Mouse (Mus musculus): ENCODE results near the gene Smpd2. TPM values are rescaled to one million over a fixed set of nuclear protein-coding genes. Genes with fewer than 3 reads are reported as not detected.

Gene Smpd2
- polyA plus RNA-seq, 1 experiment from 2014 or later = 46.8 TPM

DNA sequence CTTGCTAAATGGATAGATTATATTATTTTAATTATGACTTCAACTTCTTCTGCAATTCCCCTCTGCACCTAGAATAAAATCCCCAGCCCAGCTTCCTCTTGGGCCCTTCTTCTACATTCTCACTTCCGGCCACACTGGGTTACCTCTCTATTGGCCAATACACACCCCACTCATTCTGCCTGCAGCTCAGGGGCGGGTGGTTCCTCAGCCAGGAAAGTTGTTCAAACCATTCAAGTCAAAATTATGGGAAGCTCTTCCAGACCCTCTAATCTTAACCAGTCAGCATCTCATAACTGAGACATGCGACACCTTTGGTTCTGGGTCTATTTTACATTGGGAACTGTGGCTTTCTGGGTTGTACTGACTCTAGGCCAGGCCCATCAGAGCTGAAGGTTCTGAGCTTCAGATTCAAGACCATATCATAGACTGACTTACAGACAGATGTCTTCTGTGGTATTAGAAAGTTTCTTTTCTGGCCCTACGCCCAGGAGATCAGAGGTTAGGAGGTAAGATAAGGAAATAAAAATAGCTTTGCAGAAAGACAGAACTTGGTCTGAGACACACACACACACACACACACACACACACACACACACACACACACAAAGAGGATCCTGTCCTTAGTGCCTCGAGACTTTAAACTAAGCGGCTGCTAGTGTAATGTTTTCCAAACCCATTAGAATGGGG, 16.2 kb downstream of the Smpd2 start:
- 40% methylated on average over 6 of the region's 6 CpGs for WGBS (ENCODE audit: insufficient replicate concordance)
- H3K27me3 ChIP-seq (ENCODE audit: control insufficient read depth, insufficient read depth, low read length) = no peaks in the 10 kb centered on the region
- H3K27ac ChIP-seq (ENCODE audit: low read depth, low read length) = no peak overlapping the region; the same call in none of the 2 replicates
- ATAC-seq (replicated peaks; ENCODE audit: insufficient number of reproducible peaks, low FRiP score, low TSS enrichment) = no peak
- H3K9me3 ChIP-seq (replicated peaks; ENCODE audit: control insufficient read depth, low read length) = no peaks in the 10 kb centered on the region
- no peak overlapping the region for H3K9ac ChIP-seq (ENCODE audit: low read depth, low read length)
- H3K36me3 ChIP-seq (ENCODE audit: control insufficient read depth, insufficient read depth, low read length) = no peaks in the 10 kb centered on the region
- H3K4me1 ChIP-seq (ENCODE audit: control insufficient read depth, insufficient read depth, low read length) = peaks cover 36% of the 10 kb centered on the region
- no peak overlapping the region for H3K4me2 ChIP-seq
- H3K4me3 ChIP-seq (ENCODE audit: low read depth, low read length) = no peak overlapping the region

- no peak overlapping the region for H3K9ac ChIP-seq (ENCODE audit: low read depth, low read length)
- peaks cover under 1% of the 10 kb centered on the region; the same call in 1 of the 2 replicates for H3K36me3 ChIP-seq (ENCODE audit: control insufficient read depth, insufficient read depth, low read length)
- no peak overlapping the region for H3K4me2 ChIP-seq
- no peaks in the 10 kb centered on the region for H3K9me3 ChIP-seq (replicated peaks; ENCODE audit: control insufficient read depth, low read length)
- WGBS (ENCODE audit: insufficient replicate concordance) = 66% methylated on average over 5 of the region's 5 CpGs
- H3K4me1 ChIP-seq (ENCODE audit: control insufficient read depth, insufficient read depth, low read length) = peaks cover 34% of the 10 kb centered on the region
- H3K4me3 ChIP-seq (ENCODE audit: low read depth, low read length) = no peak overlapping the region
- H3K27ac ChIP-seq (ENCODE audit: low read depth, low read length) = no peak overlapping the region; the same call in 1 of the 2 replicates
- H3K27me3 ChIP-seq (ENCODE audit: control insufficient read depth, insufficient read depth, low read length) = no peaks in the 10 kb centered on the region
- no peak for ATAC-seq (replicated peaks; ENCODE audit: insufficient number of reproducible peaks, low FRiP score, low TSS enrichment)
Measured at GRCm38 (mm10) chr10:41472962-41473481, 17.1 kb downstream of the Smpd2 start.

- Histone ChIP-seq H3K36me3 (ENCODE audit: control insufficient read depth, insufficient read depth, low read length) (peaks cover 2% of the 10 kb centered on the region; the same call in 1 of the 2 replicates), H3K27ac (ENCODE audit: low read depth, low read length) (0 out of 2 replicates have a peak overlapping the region, but pooled peaks have one; percentile 15), H3K27me3 (ENCODE audit: control insufficient read depth, insufficient read depth, low read length) (no peaks in the 10 kb centered on the region), H3K9me3 (replicated peaks; ENCODE audit: control insufficient read depth, low read length) (no peaks in the 10 kb centered on the region), H3K4me1 (ENCODE audit: control insufficient read depth, insufficient read depth, low read length) (peaks cover 29% of the 10 kb centered on the region), H3K4me2 (no peak overlapping the region), H3K4me3 (ENCODE audit: low read depth, low read length) (no peak overlapping the region), H3K9ac (ENCODE audit: low read depth, low read length) (no peak overlapping the region)
- ATAC-seq (replicated peaks; ENCODE audit: insufficient number of reproducible peaks, low FRiP score, low TSS enrichment) = no peak
Measured at GRCm38 (mm10) chr10:41472534-41472933, 17.6 kb downstream of the Smpd2 start.

DNA sequence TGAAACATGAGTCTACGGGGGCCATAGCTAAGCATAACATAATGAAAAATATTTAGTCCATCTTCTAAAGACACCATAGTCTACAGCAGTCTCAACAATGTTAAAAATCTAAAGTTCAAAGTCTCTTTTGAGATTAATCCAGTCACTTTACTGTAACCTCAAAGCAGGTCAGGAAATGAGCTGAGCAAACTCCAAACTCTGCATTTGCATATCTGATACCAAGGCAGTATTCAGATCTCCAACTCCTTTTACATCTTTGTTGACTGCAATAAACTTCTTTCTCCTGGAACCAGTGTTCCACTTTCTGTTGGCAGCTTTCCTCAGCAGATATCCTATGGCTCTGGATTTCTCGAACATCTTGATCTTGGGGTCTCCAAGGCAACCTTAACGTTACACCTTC, 19.5 kb downstream of the Smpd2 start:
- H3K4me1 ChIP-seq (ENCODE audit: control insufficient read depth, insufficient read depth, low read length) = peaks cover 20% of the 10 kb centered on the region
- WGBS (ENCODE audit: insufficient replicate concordance) = 86% methylated on average over 3 of the region's 3 CpGs

GRCm38 (mm10) chr10:41467325-41467724, 22.8 kb downstream of the Smpd2 start:
- no peak overlapping the region for H3K27ac ChIP-seq (ENCODE audit: low read depth, low read length)
- H3K4me2 ChIP-seq = no peak overlapping the region
- 48% methylated on average over 6 of the region's 6 CpGs for WGBS (ENCODE audit: insufficient replicate concordance)
- H3K9me3 ChIP-seq (replicated peaks; ENCODE audit: control insufficient read depth, low read length) = no peaks in the 10 kb centered on the region
- H3K9ac ChIP-seq (ENCODE audit: low read depth, low read length) = no peak overlapping the region
- H3K27me3 ChIP-seq (ENCODE audit: control insufficient read depth, insufficient read depth, low read length) = no peaks in the 10 kb centered on the region
- H3K36me3 ChIP-seq (ENCODE audit: control insufficient read depth, insufficient read depth, low read length) = peaks cover 12% of the 10 kb centered on the region
- no peak overlapping the region for H3K4me3 ChIP-seq (ENCODE audit: low read depth, low read length)
- no peak for ATAC-seq (replicated peaks; ENCODE audit: insufficient number of reproducible peaks, low FRiP score, low TSS enrichment)
- H3K4me1 ChIP-seq (ENCODE audit: control insufficient read depth, insufficient read depth, low read length) = no peaks in the 10 kb centered on the region

More for the DNA sequence above, 19.5 kb downstream of the Smpd2 start:
- Histone ChIP-seq H3K36me3 (ENCODE audit: control insufficient read depth, insufficient read depth, low read length) (peaks cover 2% of the 10 kb centered on the region; the same call in 1 of the 2 replicates), H3K27me3 (ENCODE audit: control insufficient read depth, insufficient read depth, low read length) (no peaks in the 10 kb centered on the region), H3K9ac (ENCODE audit: low read depth, low read length) (no peak overlapping the region), H3K4me3 (ENCODE audit: low read depth, low read length) (no peak overlapping the region), H3K27ac (ENCODE audit: low read depth, low read length) (no peak overlapping the region), H3K9me3 (replicated peaks; ENCODE audit: control insufficient read depth, low read length) (no peaks in the 10 kb centered on the region), H3K4me2 (no peak overlapping the region)
- no peak for ATAC-seq (replicated peaks; ENCODE audit: insufficient number of reproducible peaks, low FRiP score, low TSS enrichment)

DNA sequence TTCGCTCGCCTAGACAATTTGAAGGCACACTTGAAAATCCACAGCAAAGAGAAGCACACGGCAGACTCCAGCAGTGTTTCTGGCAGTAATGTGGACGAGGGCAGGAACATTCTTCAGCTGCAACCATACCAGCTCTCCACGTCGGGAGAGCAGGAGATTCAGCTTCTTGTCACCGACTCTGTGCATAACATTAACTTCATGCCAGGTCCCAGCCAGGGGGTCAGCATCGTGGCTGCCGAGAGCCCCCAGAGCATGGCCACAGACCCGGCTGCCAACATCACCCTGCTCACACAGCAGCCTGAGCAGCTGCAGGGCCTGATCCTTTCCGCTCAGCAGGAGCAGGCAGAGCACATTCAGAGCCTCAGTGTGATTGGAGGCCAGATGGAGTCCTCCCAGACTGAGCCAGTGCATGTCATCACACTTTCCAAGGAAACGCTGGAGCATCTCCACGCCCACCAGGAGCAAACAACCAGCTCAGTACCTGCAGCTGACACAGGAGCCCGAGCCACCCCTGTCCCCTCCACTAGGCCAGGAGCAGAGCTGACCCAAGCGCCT, 25.7 kb downstream of the Smpd2 start:
- WGBS (ENCODE audit: insufficient replicate concordance) = 51% methylated on average over 15 of the region's 15 CpGs
- Histone ChIP-seq H3K9ac (ENCODE audit: low read depth, low read length) (no peak overlapping the region), H3K36me3 (ENCODE audit: control insufficient read depth, insufficient read depth, low read length) (peaks cover 12% of the 10 kb centered on the region), H3K4me1 (ENCODE audit: control insufficient read depth, insufficient read depth, low read length) (peaks cover 9% of the 10 kb centered on the region), H3K9me3 (replicated peaks; ENCODE audit: control insufficient read depth, low read length) (no peaks in the 10 kb centered on the region), H3K27ac (ENCODE audit: low read depth, low read length) (no peak overlapping the region), H3K4me2 (no peak overlapping the region), H3K27me3 (ENCODE audit: control insufficient read depth, insufficient read depth, low read length) (no peaks in the 10 kb centered on the region), H3K4me3 (ENCODE audit: low read depth, low read length) (no peak overlapping the region)
- ATAC-seq (replicated peaks; ENCODE audit: insufficient number of reproducible peaks, low FRiP score, low TSS enrichment) = no peak

DNA sequence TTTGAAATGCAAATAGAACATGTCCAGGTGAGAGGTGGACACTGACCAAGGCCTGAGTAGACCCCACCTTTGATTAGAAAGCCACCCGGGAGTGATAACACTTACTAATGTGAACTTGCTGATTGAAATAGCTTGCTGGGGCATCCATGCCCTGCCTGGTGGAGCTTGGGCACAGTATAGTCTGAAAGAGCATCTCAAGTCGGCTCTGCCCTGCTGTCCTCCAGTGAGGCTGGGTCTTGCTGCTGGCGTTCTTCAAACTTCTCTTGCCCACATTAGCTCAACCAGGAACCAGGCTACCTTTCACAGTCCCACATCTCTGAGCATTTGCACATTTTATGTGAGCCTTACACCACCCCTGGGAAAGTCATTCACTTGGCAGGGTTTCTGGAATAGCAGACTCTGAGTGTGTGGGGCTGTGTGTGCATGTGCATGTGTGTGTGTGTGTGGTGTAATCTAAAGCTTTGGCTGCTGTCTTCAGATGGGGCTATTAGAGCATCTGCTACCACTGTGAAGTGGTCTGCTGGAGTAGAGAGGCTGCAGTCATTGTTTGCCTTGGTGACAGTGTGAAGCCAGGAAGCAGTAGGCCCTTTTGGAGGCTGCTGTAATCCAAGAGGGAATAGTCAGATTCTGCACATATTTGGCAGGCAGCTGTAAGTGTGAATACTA, 29.0 kb downstream of the Smpd2 start:
- Histone ChIP-seq H3K9ac (ENCODE audit: low read depth, low read length) (no peak overlapping the region), H3K27me3 (ENCODE audit: control insufficient read depth, insufficient read depth, low read length) (no peaks in the 10 kb centered on the region), H3K4me2 (no peak overlapping the region), H3K9me3 (replicated peaks; ENCODE audit: control insufficient read depth, low read length) (no peaks in the 10 kb centered on the region), H3K27ac (ENCODE audit: low read depth, low read length) (no peak overlapping the region), H3K4me3 (ENCODE audit: low read depth, low read length) (no peak overlapping the region), H3K36me3 (ENCODE audit: control insufficient read depth, insufficient read depth, low read length) (peaks cover 9% of the 10 kb centered on the region), H3K4me1 (ENCODE audit: control insufficient read depth, insufficient read depth, low read length) (peaks cover 14% of the 10 kb centered on the region)
- ATAC-seq (replicated peaks; ENCODE audit: insufficient number of reproducible peaks, low FRiP score, low TSS enrichment) = no peak
- 89% methylated on average over 3 of the region's 3 CpGs for WGBS (ENCODE audit: insufficient replicate concordance)

DNA sequence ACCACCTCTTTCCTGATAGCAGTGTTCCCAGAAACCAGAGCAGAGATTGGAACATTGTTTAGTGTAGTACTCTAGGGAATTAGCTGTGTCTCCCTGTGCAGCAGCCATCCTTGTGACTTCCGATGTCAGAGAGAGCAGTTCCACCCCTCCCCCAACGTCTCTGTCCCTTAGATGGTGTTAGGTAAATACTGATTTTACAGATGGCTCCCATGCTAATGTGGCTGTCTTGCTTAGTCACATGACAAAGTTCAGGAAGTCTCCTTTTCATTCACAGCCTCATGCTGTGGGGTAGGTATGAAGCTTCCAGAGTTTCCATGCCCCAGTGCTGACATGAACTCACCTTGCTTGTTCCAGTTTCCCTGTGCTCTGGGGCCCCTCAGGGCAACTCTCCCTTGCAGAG, 29.7 kb downstream of the Smpd2 start:
- Histone ChIP-seq H3K27ac (ENCODE audit: low read depth, low read length) (no peak overlapping the region), H3K4me2 (no peak overlapping the region), H3K9me3 (replicated peaks; ENCODE audit: control insufficient read depth, low read length) (no peaks in the 10 kb centered on the region), H3K4me3 (ENCODE audit: low read depth, low read length) (no peak overlapping the region), H3K36me3 (ENCODE audit: control insufficient read depth, insufficient read depth, low read length) (peaks cover 9% of the 10 kb centered on the region), H3K4me1 (ENCODE audit: control insufficient read depth, insufficient read depth, low read length) (peaks cover 17% of the 10 kb centered on the region), H3K9ac (ENCODE audit: low read depth, low read length) (no peak overlapping the region), H3K27me3 (ENCODE audit: control insufficient read depth, insufficient read depth, low read length) (no peaks in the 10 kb centered on the region)
- no peak for ATAC-seq (replicated peaks; ENCODE audit: insufficient number of reproducible peaks, low FRiP score, low TSS enrichment)
- WGBS (ENCODE audit: insufficient replicate concordance) = 11% methylated on average over 2 of the region's 2 CpGs
